Mouse (Mus musculus): ENCODE results near the gene Prdx1. TPM values are rescaled to one million over a fixed set of nuclear protein-coding genes. Genes with fewer than 3 reads are reported as not detected.

Gene Prdx1
- polyA plus RNA-seq, 1 experiment from 2014 or later, result 1,160 TPM

- Histone ChIP-seq H3K27ac (ENCODE audit: low read depth, low read length) (no peak overlapping the region), H3K9ac (ENCODE audit: low read depth, low read length) (no peak overlapping the region), H3K4me2 (peak overlapping the region; percentile 95; the same call in 1 of the 2 replicates), H3K4me3 (ENCODE audit: low read depth, low read length) (no peak overlapping the region), H3K4me1 (replicated peaks; ENCODE audit: control insufficient read depth, insufficient read depth, low read length) (0 out of 2 replicates have a peak, but pooled peaks cover 4% of the 10 kb centered on the region), H3K36me3 (ENCODE audit: control insufficient read depth, insufficient read depth, low read length) (no peaks in the 10 kb centered on the region), H3K27me3 (replicated peaks; ENCODE audit: control insufficient read depth, insufficient read depth, low read length) (no peaks in the 10 kb centered on the region), H3K9me3 (ENCODE audit: control insufficient read depth, low read length) (no peaks in the 10 kb centered on the region)
- 39% methylated on average over 7 of the region's 7 CpGs for WGBS
- no peak for DNase-seq (ENCODE audit: low spot score)
- ATAC-seq (replicated peaks; ENCODE audit: low FRiP score), result no peak
Observed at GRCm38 (mm10) chr4:116722230-116722629, 36.9 kb downstream of the Prdx1 start.

GRCm38 (mm10) chr4:116725444-116725843 is 40.1 kb downstream of the Prdx1 start:
- Histone ChIP-seq H3K4me2 (no peak overlapping the region), H3K9ac (ENCODE audit: low read depth, low read length) (no peak overlapping the region), H3K9me3 (ENCODE audit: control insufficient read depth, low read length) (no peaks in the 10 kb centered on the region), H3K4me1 (replicated peaks; ENCODE audit: control insufficient read depth, insufficient read depth, low read length) (no peaks in the 10 kb centered on the region; the same call in 1 of the 2 replicates), H3K27me3 (replicated peaks; ENCODE audit: control insufficient read depth, insufficient read depth, low read length) (no peaks in the 10 kb centered on the region), H3K4me3 (ENCODE audit: low read depth, low read length) (no peak overlapping the region), H3K36me3 (ENCODE audit: control insufficient read depth, insufficient read depth, low read length) (no peaks in the 10 kb centered on the region), H3K27ac (ENCODE audit: low read depth, low read length) (no peak overlapping the region)
- 80% methylated on average over 5 of the region's 5 CpGs for WGBS
- ATAC-seq (replicated peaks; ENCODE audit: low FRiP score) (no peak), DNase-seq (ENCODE audit: low spot score) (no peak)

GRCm38 (mm10) chr4:116727401-116727800 is 42.1 kb downstream of the Prdx1 start:
- Histone ChIP-seq H3K27ac (ENCODE audit: low read depth, low read length) (no peak overlapping the region), H3K4me2 (no peak overlapping the region), H3K36me3 (ENCODE audit: control insufficient read depth, insufficient read depth, low read length) (no peaks in the 10 kb centered on the region), H3K4me3 (ENCODE audit: low read depth, low read length) (no peak overlapping the region), H3K9ac (ENCODE audit: low read depth, low read length) (no peak overlapping the region), H3K27me3 (replicated peaks; ENCODE audit: control insufficient read depth, insufficient read depth, low read length) (no peaks in the 10 kb centered on the region), H3K4me1 (replicated peaks; ENCODE audit: control insufficient read depth, insufficient read depth, low read length) (no peaks in the 10 kb centered on the region; the same call in 1 of the 2 replicates), H3K9me3 (ENCODE audit: control insufficient read depth, low read length) (no peaks in the 10 kb centered on the region)
- 75% methylated on average over 3 of the region's 3 CpGs for WGBS
- no peak for ATAC-seq (replicated peaks; ENCODE audit: low FRiP score)
- no peak for DNase-seq (ENCODE audit: low spot score)

DNA sequence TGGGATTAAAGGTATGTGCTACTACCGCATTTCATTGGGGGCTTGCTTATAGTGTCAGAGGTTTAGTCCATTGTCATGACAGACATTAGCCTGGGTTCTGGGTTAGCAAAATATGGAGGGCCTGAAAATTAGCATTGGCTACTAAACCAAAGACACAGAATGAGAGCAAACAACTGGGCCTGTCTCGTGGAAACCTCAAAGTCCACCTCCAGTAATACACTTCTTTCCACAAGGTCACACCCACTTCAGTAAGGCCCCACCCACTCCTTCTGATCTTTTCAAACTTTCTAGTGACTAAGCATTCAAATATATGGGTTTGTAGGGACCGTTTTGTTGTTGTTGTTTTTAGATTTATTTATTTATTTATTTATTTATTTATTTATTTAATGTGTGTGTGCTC is 44.2 kb downstream of the Prdx1 start:
- Histone ChIP-seq H3K27me3 (replicated peaks; ENCODE audit: control insufficient read depth, insufficient read depth, low read length) (no peaks in the 10 kb centered on the region), H3K4me3 (ENCODE audit: low read depth, low read length) (no peak overlapping the region), H3K36me3 (ENCODE audit: control insufficient read depth, insufficient read depth, low read length) (no peaks in the 10 kb centered on the region), H3K4me2 (no peak overlapping the region), H3K4me1 (replicated peaks; ENCODE audit: control insufficient read depth, insufficient read depth, low read length) (no peaks in the 10 kb centered on the region; the same call in 1 of the 2 replicates), H3K27ac (ENCODE audit: low read depth, low read length) (no peak overlapping the region), H3K9me3 (ENCODE audit: control insufficient read depth, low read length) (no peaks in the 10 kb centered on the region), H3K9ac (ENCODE audit: low read depth, low read length) (no peak overlapping the region)
- ATAC-seq (replicated peaks; ENCODE audit: low FRiP score) (no peak), DNase-seq (ENCODE audit: low spot score) (no peak)
- 86% methylated on average over 3 of the region's 3 CpGs for WGBS

- no peaks in the 10 kb centered on the region; the same call in 1 of the 2 replicates for H3K4me1 ChIP-seq (replicated peaks; ENCODE audit: control insufficient read depth, insufficient read depth, low read length)
- no peak overlapping the region for H3K4me3 ChIP-seq (ENCODE audit: low read depth, low read length)
- ATAC-seq (replicated peaks; ENCODE audit: low FRiP score), result no peak
- no peak overlapping the region for H3K27ac ChIP-seq (ENCODE audit: low read depth, low read length)
- H3K4me2 ChIP-seq, result no peak overlapping the region
- no peak for DNase-seq (ENCODE audit: low spot score)
- H3K9me3 ChIP-seq (ENCODE audit: control insufficient read depth, low read length), result no peaks in the 10 kb centered on the region
- 72% methylated on average over 9 of the region's 9 CpGs for WGBS
- no peak overlapping the region for H3K9ac ChIP-seq (ENCODE audit: low read depth, low read length)
- no peaks in the 10 kb centered on the region for H3K36me3 ChIP-seq (ENCODE audit: control insufficient read depth, insufficient read depth, low read length)
- no peaks in the 10 kb centered on the region for H3K27me3 ChIP-seq (replicated peaks; ENCODE audit: control insufficient read depth, insufficient read depth, low read length)
Observed at GRCm38 (mm10) chr4:116731077-116731476, 45.7 kb downstream of the Prdx1 start.

DNA sequence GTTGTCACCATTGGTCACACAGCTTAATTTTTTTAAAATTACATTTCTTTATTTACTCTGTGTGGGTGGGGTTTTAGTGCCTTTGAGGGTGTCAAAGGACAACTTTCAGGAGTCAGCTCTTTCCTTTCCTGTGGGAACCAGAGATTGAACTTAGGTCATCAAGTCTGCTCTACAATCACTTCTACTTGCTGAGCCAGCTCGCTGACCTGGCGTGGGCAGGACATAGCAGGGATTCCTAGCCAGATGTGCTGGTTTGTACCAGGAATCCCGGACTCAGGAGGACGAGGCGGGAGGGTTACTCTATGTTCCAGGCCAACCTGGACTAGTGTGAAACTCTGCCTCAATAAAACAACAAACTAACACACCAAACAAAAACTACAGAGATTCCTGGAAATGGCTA is 47.0 kb downstream of the Prdx1 start:
- 70% methylated on average over 5 of the region's 5 CpGs for WGBS
- no peak for ATAC-seq (replicated peaks; ENCODE audit: low FRiP score)
- H3K9ac ChIP-seq (ENCODE audit: low read depth, low read length), result no peak overlapping the region

DNA sequence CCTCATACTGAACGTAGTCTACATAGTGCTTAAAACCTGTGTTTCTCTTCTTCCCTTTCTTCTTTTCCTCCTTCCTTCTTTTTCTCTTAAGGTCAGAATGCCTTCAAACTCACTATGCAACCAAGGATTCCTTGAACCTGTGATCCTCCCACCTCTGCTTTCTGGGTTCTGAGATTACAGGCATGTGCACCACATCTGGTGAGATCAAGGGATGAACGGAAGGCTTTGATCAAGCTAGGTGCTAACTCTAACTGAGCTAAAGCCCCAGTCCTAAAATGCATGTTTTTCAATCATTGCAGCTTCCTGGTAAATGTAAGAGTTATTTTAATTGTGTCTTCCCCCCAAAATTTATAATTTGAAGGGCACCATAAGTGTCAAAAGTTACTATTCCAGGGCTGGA is 49.7 kb downstream of the Prdx1 start:
- DNase-seq (ENCODE audit: low spot score) (no peak), ATAC-seq (replicated peaks; ENCODE audit: low FRiP score) (no peak)
- no peak overlapping the region for H3K4me2 ChIP-seq
- H3K27ac ChIP-seq (ENCODE audit: low read depth, low read length), result no peak overlapping the region
- no peak overlapping the region for H3K4me3 ChIP-seq (ENCODE audit: low read depth, low read length)
- 68% methylated on average over 2 of the region's 2 CpGs for WGBS
- H3K9ac ChIP-seq (ENCODE audit: low read depth, low read length), result no peak overlapping the region
- no peaks in the 10 kb centered on the region for H3K27me3 ChIP-seq (replicated peaks; ENCODE audit: control insufficient read depth, insufficient read depth, low read length)
- H3K36me3 ChIP-seq (ENCODE audit: control insufficient read depth, insufficient read depth, low read length), result no peaks in the 10 kb centered on the region
- no peaks in the 10 kb centered on the region for H3K9me3 ChIP-seq (ENCODE audit: control insufficient read depth, low read length)
- no peaks in the 10 kb centered on the region for H3K4me1 ChIP-seq (replicated peaks; ENCODE audit: control insufficient read depth, insufficient read depth, low read length)

More for the DNA sequence above, 47.0 kb downstream of the Prdx1 start:
- no peaks in the 10 kb centered on the region for H3K27me3 ChIP-seq (replicated peaks; ENCODE audit: control insufficient read depth, insufficient read depth, low read length)
- no peak for DNase-seq (ENCODE audit: low spot score)
- no peak overlapping the region for H3K27ac ChIP-seq (ENCODE audit: low read depth, low read length)
- no peaks in the 10 kb centered on the region for H3K9me3 ChIP-seq (ENCODE audit: control insufficient read depth, low read length)
- H3K4me3 ChIP-seq (ENCODE audit: low read depth, low read length), result no peak overlapping the region
- no peaks in the 10 kb centered on the region for H3K36me3 ChIP-seq (ENCODE audit: control insufficient read depth, insufficient read depth, low read length)
- no peak overlapping the region for H3K4me2 ChIP-seq
- no peaks in the 10 kb centered on the region; the same call in 1 of the 2 replicates for H3K4me1 ChIP-seq (replicated peaks; ENCODE audit: control insufficient read depth, insufficient read depth, low read length)

- Histone ChIP-seq H3K27ac (ENCODE audit: low read depth, low read length) (no peak overlapping the region), H3K36me3 (ENCODE audit: control insufficient read depth, insufficient read depth, low read length) (no peaks in the 10 kb centered on the region), H3K9me3 (ENCODE audit: control insufficient read depth, low read length) (no peaks in the 10 kb centered on the region), H3K4me1 (replicated peaks; ENCODE audit: control insufficient read depth, insufficient read depth, low read length) (no peaks in the 10 kb centered on the region), H3K9ac (ENCODE audit: low read depth, low read length) (no peak overlapping the region), H3K4me3 (ENCODE audit: low read depth, low read length) (no peak overlapping the region), H3K27me3 (replicated peaks; ENCODE audit: control insufficient read depth, insufficient read depth, low read length) (no peaks in the 10 kb centered on the region), H3K4me2 (no peak overlapping the region)
- ATAC-seq (replicated peaks; ENCODE audit: low FRiP score) (no peak), DNase-seq (ENCODE audit: low spot score) (no peak)
- WGBS, result 63% methylated on average over 9 of the region's 9 CpGs
Observed at GRCm38 (mm10) chr4:116738972-116739751, 53.8 kb downstream of the Prdx1 start.

DNA sequence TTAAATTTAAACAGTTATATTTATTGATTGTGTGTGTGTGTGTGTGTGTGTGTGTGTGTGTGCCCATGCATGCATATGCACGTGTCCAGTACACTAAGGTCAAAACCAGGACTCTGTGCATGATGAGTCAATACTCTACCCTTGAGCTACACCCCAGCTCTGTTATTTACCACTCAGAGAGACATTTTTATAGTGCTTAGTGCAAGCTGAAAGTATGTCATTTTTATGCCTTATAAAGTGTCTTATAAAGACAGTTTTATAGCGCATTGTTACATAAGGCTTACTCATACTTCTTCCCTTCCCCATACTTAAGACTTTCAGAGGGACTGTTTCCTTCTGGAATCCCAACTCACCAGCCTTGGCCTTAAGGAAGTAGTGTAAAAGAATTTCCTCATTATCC is 64.4 kb downstream of the Prdx1 start:
- Histone ChIP-seq H3K9me3 (ENCODE audit: control insufficient read depth, low read length) (no peaks in the 10 kb centered on the region), H3K4me2 (no peak overlapping the region), H3K27me3 (replicated peaks; ENCODE audit: control insufficient read depth, insufficient read depth, low read length) (no peaks in the 10 kb centered on the region), H3K36me3 (ENCODE audit: control insufficient read depth, insufficient read depth, low read length) (no peaks in the 10 kb centered on the region), H3K27ac (ENCODE audit: low read depth, low read length) (no peak overlapping the region), H3K9ac (ENCODE audit: low read depth, low read length) (no peak overlapping the region), H3K4me1 (replicated peaks; ENCODE audit: control insufficient read depth, insufficient read depth, low read length) (no peaks in the 10 kb centered on the region), H3K4me3 (ENCODE audit: low read depth, low read length) (no peak overlapping the region)
- 87% methylated on average over 2 of the region's 2 CpGs for WGBS
- DNase-seq (ENCODE audit: low spot score) (no peak), ATAC-seq (replicated peaks; ENCODE audit: low FRiP score) (no peak)
